Mouse (Mus musculus) liver, embryonic 16.5 days (tissue): ENCODE results near the gene Rbm42. TPM values are rescaled to one million over a fixed set of nuclear protein-coding genes. Genes with fewer than 3 reads are reported as not detected.

ENCODE experiments used
- ATAC-seq: fragments of 200-750 bp; cut with Nextera tagmentation; 2 replicates; pipeline ENCODE4 v1.8.0; 2017; ENCODE audit warnings: low read depth, mild to moderate bottlenecking, moderate number of reproducible peaks, moderate library complexity
- H3K27ac ChIP-seq: fragments of 300-500 bp; sonication (generic); 2 replicates; pipeline ENCODE4 v1.5.1; 2014; ENCODE audit warnings: mild to moderate bottlenecking, low read length
- H3K27me3 ChIP-seq: fragments of 300-500 bp; sonication (generic); 2 replicates; pipeline ENCODE4 v1.6.1; 2014; ENCODE audit warnings: low read depth, low read length, mixed read lengths; ENCODE audit not compliant: control insufficient read depth, insufficient read depth
- H3K36me3 ChIP-seq: fragments of 300-500 bp; sonication (generic); 2 replicates; pipeline ENCODE4 v1.6.1; 2014; ENCODE audit warnings: mild to moderate bottlenecking; ENCODE audit not compliant: control insufficient read depth, insufficient read depth
- H3K4me1 ChIP-seq: fragments of 300-500 bp; sonication (generic); 2 replicates; pipeline ENCODE4 v1.6.1; 2014; ENCODE audit warnings: low read depth, low read length, mixed read lengths; ENCODE audit not compliant: control insufficient read depth
- H3K4me2 ChIP-seq: fragments of 300-500 bp; sonication (generic); 2 replicates; pipeline ENCODE4 v1.6.1; 2014; ENCODE audit warnings: low read depth, low read length, mixed read lengths
- H3K4me3 ChIP-seq: fragments of 300-500 bp; sonication (generic); 2 replicates; pipeline ENCODE4 v1.5.1; 2014; ENCODE audit warnings: low read depth, mild to moderate bottlenecking, low read length
- H3K9ac ChIP-seq: fragments of 300-500 bp; sonication (generic); 2 replicates; pipeline ENCODE4 v1.6.1; 2014; ENCODE audit warnings: low read depth, low read length
- H3K9me3 ChIP-seq: fragments of 300-500 bp; sonication (generic); replicated peaks from 2 replicates; pipeline ENCODE4 v1.6.1; 2016; ENCODE audit warnings: low read length; ENCODE audit not compliant: control insufficient read depth
- WGBS: fragments of 180-500 bp; shearing (Covaris S2); extraction: QIAGEN DNeasy Blood & Tissue Kit; methylation state at CpG from one replicate; pipeline ENCODE4 v1.1.7; 2014; ENCODE audit not compliant: insufficient replicate concordance; 5-methylcytosine and 5-hydroxymethylcytosine counted together
- polyA plus RNA-seq: library from polyadenylated mRNA; unstranded; fragments of >200 nt; fragmentation: Nextera tagmentation; extraction: Ambion mirVana; gene quantifications from 2 replicates; pipeline ENCODE4 v1.2.1, GENCODE M21; 2015

Rbm42 gene
- polyA plus RNA-seq, 1 experiment from 2014 or later: 43.4 TPM

DNA sequence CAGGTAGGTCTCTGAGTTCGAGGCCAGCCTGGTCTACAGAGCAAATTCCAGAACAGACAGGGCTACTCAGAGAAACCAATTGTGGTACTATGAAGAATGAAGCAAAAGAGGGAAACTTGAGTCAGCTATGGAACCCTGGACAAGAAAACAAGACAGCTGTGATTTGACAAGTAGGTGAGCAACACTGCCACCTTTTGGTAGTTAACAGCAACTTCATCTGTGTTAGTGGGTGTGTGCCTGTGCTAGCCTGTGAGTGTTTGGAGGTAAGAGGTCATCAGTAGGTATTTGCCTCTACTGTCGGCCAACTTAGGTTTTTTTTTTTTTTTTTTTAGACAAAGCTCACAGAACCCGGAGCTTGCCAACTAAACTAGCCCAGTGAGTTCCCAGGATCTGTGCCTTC, 19.1 kb upstream of the Rbm42 start:
- Histone ChIP-seq H3K4me1 (peaks cover 7% of the 10 kb centered on the region), H3K36me3 (no peaks in the 10 kb centered on the region), H3K27me3 (no peaks in the 10 kb centered on the region), H3K27ac (no peak overlapping the region), H3K4me3 (no peak overlapping the region), H3K9ac (no peak overlapping the region), H3K4me2 (no peak overlapping the region), H3K9me3 (no peaks in the 10 kb centered on the region)
- ATAC-seq: no peak
- WGBS: 25% methylated on average over 3 of the region's 3 CpGs

- H3K9me3 ChIP-seq: no peaks in the 10 kb centered on the region
- H3K9ac ChIP-seq: peak overlapping the region; percentile 89
- peaks cover 14% of the 10 kb centered on the region for H3K36me3 ChIP-seq
- 0 out of 2 replicates have a peak, but pooled peaks have one; percentile 14 for ATAC-seq
- WGBS: 5% methylated on average over 11 of the region's 11 CpGs
- H3K4me1 ChIP-seq: peaks cover 12% of the 10 kb centered on the region
- peak overlapping the region; percentile 95 for H3K4me2 ChIP-seq
- H3K27ac ChIP-seq: no peak overlapping the region
- peak overlapping the region; percentile 87 for H3K4me3 ChIP-seq
- no peaks in the 10 kb centered on the region for H3K27me3 ChIP-seq
Observed at GRCm38 (mm10) chr7:30665321-30665720, 15.2 kb upstream of the Rbm42 start.

DNA sequence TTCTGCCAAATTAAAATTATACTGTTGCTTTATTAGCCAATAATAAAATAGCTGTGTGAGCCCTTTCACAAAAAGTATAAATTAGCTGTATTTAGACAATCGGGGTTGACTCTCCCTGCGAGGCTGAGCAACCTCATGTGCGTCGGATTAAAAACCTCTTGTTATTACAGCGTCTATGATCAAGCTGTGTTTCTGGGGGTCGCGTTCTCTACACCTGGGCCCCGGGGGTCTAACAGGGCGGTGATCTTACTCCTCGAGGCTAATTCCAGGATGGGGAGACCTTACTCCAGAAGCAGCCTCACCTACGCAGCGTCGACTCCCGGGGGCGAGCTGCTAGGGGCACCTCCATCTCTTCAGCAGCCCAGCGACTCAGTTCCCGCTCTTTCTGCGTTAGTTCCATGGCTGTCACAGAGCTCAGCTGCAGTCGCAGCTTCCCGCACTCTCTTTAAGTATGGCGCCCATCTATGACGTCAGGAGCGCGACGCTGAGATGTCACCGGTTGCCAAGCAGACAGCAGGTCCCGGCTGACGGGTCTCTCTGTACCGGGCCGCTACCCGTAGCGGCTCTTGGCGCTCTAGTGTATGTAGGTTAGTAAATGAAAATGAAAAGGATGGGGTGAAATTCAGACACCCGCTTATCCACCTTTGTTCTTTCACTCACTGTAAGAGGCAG, 14.5 kb upstream of the Rbm42 start, which contains the start of gene Haus5:
Gene Haus5, minus strand, starts transcription at position 466 of the 672 bp plus-strand sequence.
- Histone ChIP-seq H3K9me3 (no peaks in the 10 kb centered on the region), H3K9ac (peak within 1 kb of the TSS; percentile 89), H3K36me3 (peaks cover 16% of the 10 kb centered on the region), H3K4me2 (peak within 1 kb of the TSS; percentile 95), H3K4me1 (peaks cover 12% of the 10 kb centered on the region), H3K27ac (peak within 1 kb of the TSS; percentile 73), H3K27me3 (no peaks in the 10 kb centered on the region), H3K4me3 (peak within 1 kb of the TSS; percentile 87)
- under 1% methylated on average over 34 of the region's 34 CpGs for WGBS
- peak; percentile 96 for ATAC-seq

DNA sequence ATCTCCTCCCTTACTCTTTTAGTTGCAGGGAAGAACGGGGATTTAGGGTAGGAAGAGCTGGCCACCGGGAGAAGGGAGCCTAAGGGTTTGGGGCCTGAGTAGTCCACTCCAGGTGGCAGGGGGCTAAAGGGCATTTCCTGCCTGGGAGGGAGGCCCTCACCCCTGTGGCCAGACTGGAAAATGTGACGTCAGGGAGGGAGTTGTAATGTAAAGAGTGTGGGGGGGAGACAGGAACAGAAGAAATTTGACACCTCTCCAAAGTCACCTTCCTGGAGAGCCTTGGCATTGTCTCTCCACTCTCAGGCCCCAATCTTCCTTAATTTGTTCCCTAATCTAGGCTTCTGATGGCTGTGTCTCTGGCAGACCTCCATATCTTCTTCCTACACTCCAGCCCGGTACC, 11.0 kb downstream of the Rbm42 start:
- H3K9ac ChIP-seq: peak overlapping the region; percentile 7; the same call in 1 of the 2 replicates
- no peaks in the 10 kb centered on the region for H3K9me3 ChIP-seq
- no peak overlapping the region for H3K27ac ChIP-seq
- H3K36me3 ChIP-seq: peaks cover 15% of the 10 kb centered on the region
- no peak overlapping the region for H3K4me2 ChIP-seq
- H3K4me1 ChIP-seq: no peaks in the 10 kb centered on the region; the same call in 1 of the 2 replicates
- no peak for ATAC-seq
- H3K4me3 ChIP-seq: no peak overlapping the region
- peaks cover 26% of the 10 kb centered on the region for H3K27me3 ChIP-seq
- 30% methylated on average over 4 of the region's 4 CpGs for WGBS

- 14% methylated on average over 11 of the region's 11 CpGs for WGBS
- no peak overlapping the region for H3K4me2 ChIP-seq
- no peak overlapping the region for H3K9ac ChIP-seq
- ATAC-seq: no peak
- no peak overlapping the region for H3K27ac ChIP-seq
- H3K4me1 ChIP-seq: no peaks in the 10 kb centered on the region; the same call in 1 of the 2 replicates
- no peaks in the 10 kb centered on the region for H3K9me3 ChIP-seq
- peaks cover 3% of the 10 kb centered on the region; the same call in 1 of the 2 replicates for H3K36me3 ChIP-seq
- H3K27me3 ChIP-seq: peaks cover 47% of the 10 kb centered on the region
- no peak overlapping the region for H3K4me3 ChIP-seq
Observed at GRCm38 (mm10) chr7:30636395-30636794, 13.7 kb downstream of the Rbm42 start.

DNA sequence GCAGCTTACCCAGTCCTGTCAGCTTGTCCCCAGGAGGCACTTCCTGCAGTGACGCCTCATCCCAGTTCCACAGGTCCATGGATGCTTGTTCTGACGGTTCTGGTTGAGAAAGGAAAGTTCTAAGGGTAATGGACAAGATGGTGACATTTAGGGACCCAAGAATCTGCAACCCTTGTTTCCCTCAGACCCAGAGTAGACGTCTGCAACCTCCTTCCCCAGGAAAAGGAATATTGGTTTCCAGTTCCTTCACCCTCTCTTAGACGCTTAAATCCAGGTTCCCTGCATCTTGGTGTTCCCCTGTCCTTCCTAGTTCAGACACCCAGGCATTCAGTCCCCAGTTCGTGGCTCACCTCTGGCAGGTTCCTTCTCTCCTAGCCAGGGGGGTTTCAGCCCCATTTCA, 14.4 kb downstream of the Rbm42 start, which contains the start of gene Etv2:
Gene Etv2, minus strand, starts transcription at position 101 of the 400 bp plus-strand sequence.
- H3K4me2 ChIP-seq: peak within 1 kb of the TSS; percentile 17; the same call in 1 of the 2 replicates
- H3K36me3 ChIP-seq: no peaks in the 10 kb centered on the region
- no peak within 1 kb of the TSS for H3K27ac ChIP-seq
- no peak within 1 kb of the TSS for H3K9ac ChIP-seq
- no peaks in the 10 kb centered on the region for H3K9me3 ChIP-seq
- WGBS: 8% methylated on average over 5 of the region's 5 CpGs
- no peak for ATAC-seq
- no peak within 1 kb of the TSS for H3K4me3 ChIP-seq
- no peaks in the 10 kb centered on the region; the same call in 1 of the 2 replicates for H3K4me1 ChIP-seq
- peaks cover 49% of the 10 kb centered on the region for H3K27me3 ChIP-seq

DNA sequence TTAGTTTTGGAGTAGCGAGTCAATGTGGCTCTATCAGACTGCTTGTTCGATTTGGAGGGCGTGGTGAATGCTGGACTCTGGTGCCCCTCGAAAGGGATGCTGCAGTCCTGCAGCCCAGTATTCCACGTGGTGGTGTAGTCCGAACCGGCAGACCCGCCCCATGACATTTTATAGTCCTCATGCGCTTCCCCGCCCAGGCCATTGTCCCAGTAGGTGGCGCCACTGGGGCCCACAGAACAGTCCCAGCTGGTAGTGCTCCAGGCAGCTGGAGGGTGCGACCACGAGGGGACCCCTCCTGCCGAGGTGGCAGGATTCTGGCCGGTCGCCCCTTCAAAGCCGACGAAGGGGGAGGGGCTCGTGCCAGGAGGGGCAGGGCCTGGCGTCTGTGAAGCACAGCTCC, 15.5 kb downstream of the Rbm42 start:
- Histone ChIP-seq H3K4me3 (no peak overlapping the region), H3K27ac (no peak overlapping the region), H3K9ac (no peak overlapping the region), H3K9me3 (no peaks in the 10 kb centered on the region), H3K36me3 (no peaks in the 10 kb centered on the region), H3K4me2 (peak overlapping the region; percentile 17; the same call in 1 of the 2 replicates), H3K27me3 (peaks cover 55% of the 10 kb centered on the region), H3K4me1 (no peaks in the 10 kb centered on the region; the same call in 1 of the 2 replicates)
- under 1% methylated on average over 20 of the region's 20 CpGs for WGBS
- ATAC-seq: peak; percentile 50; the same call in 1 of the 2 replicates

DNA sequence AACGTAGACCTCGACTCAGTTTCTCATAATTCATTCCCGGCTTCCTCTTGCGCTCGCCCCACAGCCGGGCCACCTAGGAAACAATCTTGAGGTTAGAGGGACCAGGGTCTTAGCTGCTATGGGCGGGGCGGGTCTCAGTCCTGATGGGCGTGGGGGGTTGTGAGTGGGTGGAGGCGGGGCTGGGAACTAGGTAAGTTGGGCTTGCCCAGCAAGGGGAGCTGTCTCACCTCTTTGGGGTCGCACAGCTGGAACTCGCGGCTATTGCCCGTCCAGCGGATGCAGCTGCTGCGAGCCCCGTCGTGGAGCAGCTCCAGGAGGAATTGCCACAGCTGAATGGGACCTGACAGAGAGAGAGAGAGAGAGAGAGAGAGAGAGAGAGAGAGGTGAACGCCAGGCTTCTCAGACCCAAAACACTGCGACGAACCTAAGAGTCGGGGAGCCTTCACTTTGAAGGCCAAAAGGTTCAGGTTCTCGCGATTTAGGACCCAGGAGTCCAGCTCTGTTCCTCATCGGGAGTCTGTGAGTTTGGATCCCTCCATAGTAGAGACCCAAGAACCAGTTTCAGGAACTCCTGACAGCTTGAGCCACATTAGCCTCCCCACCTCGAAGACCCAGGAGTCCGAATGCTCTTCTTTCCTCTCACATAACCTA, 16.2 kb downstream of the Rbm42 start:
- Histone ChIP-seq H3K27me3 (peaks cover 55% of the 10 kb centered on the region), H3K4me2 (no peak overlapping the region)
- WGBS: 8% methylated on average over 27 of the region's 27 CpGs

GRCm38 (mm10) chr7:30629013-30629412, 21.1 kb downstream of the Rbm42 start:
- peaks cover 4% of the 10 kb centered on the region; the same call in 1 of the 2 replicates for H3K36me3 ChIP-seq
- H3K4me3 ChIP-seq: no peak overlapping the region
- no peak overlapping the region for H3K9ac ChIP-seq
- no peak overlapping the region for H3K27ac ChIP-seq
- H3K4me2 ChIP-seq: no peak overlapping the region
- peaks cover 29% of the 10 kb centered on the region for H3K27me3 ChIP-seq
- no peaks in the 10 kb centered on the region for H3K9me3 ChIP-seq
- no peak for ATAC-seq
- peaks cover 11% of the 10 kb centered on the region for H3K4me1 ChIP-seq

More for the DNA sequence above, 16.2 kb downstream of the Rbm42 start:
- no peaks in the 10 kb centered on the region; the same call in 1 of the 2 replicates for H3K4me1 ChIP-seq
- ATAC-seq: no peak
- no peak overlapping the region for H3K9ac ChIP-seq
- no peak overlapping the region for H3K27ac ChIP-seq
- H3K4me3 ChIP-seq: no peak overlapping the region
- no peaks in the 10 kb centered on the region for H3K9me3 ChIP-seq
- H3K36me3 ChIP-seq: no peaks in the 10 kb centered on the region
